Mouse (Mus musculus) hindbrain, embryonic 13.5 days (tissue): ENCODE measurements at regions not wholly inside any gene's neighbourhood (a gene's known extent, or its start where the extent isn't known, plus 50 kb on each side); places are given as distances from the start of the nearest gene placed in this dataset.

Experiments used
- ATAC-seq: fragments of 200-750 bp; cut with Nextera tagmentation; 2 replicates; pipeline ENCODE4 v1.8.0; 2017; ENCODE audit warnings: moderate TSS enrichment; ENCODE audit not compliant: low FRiP score
- H3K27ac ChIP-seq: fragments of 300-500 bp; sonication (generic); 2 replicates; pipeline ENCODE4 v1.5.1; 2015; ENCODE audit warnings: inconsistent platforms, mild to moderate bottlenecking, moderate library complexity
- H3K27me3 ChIP-seq: fragments of 300-500 bp; sonication (generic); 2 replicates; pipeline ENCODE4 v1.6.1; 2015; ENCODE audit warnings: mild to moderate bottlenecking, inconsistent platforms
- H3K36me3 ChIP-seq: fragments of 300-500 bp; sonication (generic); 2 replicates; pipeline ENCODE4 v1.6.1; 2015; ENCODE audit warnings: mild to moderate bottlenecking, inconsistent platforms
- H3K4me1 ChIP-seq: fragments of 300-500 bp; sonication (generic); replicated peaks from 2 replicates; pipeline ENCODE4 v1.6.1; 2015; ENCODE audit warnings: inconsistent platforms
- H3K4me2 ChIP-seq: fragments of 300-500 bp; sonication (generic); 2 replicates; pipeline ENCODE4 v1.6.1; 2015; ENCODE audit warnings: inconsistent platforms, mild to moderate bottlenecking, moderate library complexity
- H3K4me3 ChIP-seq: fragments of 300-500 bp; sonication (generic); 2 replicates; pipeline ENCODE4 v1.5.1; 2015; ENCODE audit warnings: mild to moderate bottlenecking, inconsistent platforms
- H3K9ac ChIP-seq: fragments of 300-500 bp; sonication (generic); 2 replicates; pipeline ENCODE4 v1.6.1; 2015; ENCODE audit warnings: mild to moderate bottlenecking, inconsistent platforms
- H3K9me3 ChIP-seq: fragments of 300-500 bp; sonication (generic); 2 replicates; pipeline ENCODE4 v1.6.1; 2016; ENCODE audit warnings: inconsistent platforms
- WGBS: fragments of 180-500 bp; shearing (Covaris S2); methylation state at CpG from one replicate; pipeline ENCODE4 v1.1.7; 2015; 5-methylcytosine and 5-hydroxymethylcytosine counted together

DNA sequence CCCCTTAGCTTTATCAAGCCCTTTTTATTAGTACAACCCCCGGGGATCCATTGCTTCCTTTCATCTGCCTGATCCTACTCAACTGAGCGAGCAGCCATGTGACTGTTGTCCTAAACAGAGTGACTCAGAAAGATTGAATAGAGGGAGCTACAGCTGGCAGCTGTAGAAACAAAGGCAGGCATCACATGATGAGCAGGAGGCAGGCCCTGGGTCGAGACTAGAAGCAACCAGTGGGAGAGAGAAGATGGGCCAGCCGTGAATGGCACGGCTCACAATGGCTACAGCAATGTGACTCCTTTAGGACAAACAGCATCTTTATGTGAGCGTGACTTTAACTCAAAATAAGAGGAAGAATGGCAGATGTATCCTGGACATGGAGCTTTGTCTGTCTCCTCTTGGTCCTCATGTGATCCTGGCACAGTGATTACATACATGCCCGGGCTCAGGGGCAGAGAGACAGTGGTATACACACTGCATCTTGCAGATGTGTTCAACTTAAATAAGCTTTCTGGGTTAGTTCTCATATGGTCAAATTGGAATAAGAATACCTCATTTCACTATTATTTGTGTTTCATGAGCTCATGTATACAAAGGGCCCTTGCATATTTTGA, 60.1 kb upstream of the Fam13c start:
- peak; percentile 66; the same call in 1 of the 2 replicates for ATAC-seq
- Histone ChIP-seq H3K4me3 (no peak overlapping the region), H3K27ac (no peak overlapping the region), H3K9me3 (no peaks in the 10 kb centered on the region), H3K9ac (no peak overlapping the region), H3K27me3 (no peaks in the 10 kb centered on the region), H3K4me1 (peaks cover 7% of the 10 kb centered on the region), H3K36me3 (no peaks in the 10 kb centered on the region), H3K4me2 (no peak overlapping the region)
- WGBS, result 18% methylated on average over 7 of the region's 7 CpGs

DNA sequence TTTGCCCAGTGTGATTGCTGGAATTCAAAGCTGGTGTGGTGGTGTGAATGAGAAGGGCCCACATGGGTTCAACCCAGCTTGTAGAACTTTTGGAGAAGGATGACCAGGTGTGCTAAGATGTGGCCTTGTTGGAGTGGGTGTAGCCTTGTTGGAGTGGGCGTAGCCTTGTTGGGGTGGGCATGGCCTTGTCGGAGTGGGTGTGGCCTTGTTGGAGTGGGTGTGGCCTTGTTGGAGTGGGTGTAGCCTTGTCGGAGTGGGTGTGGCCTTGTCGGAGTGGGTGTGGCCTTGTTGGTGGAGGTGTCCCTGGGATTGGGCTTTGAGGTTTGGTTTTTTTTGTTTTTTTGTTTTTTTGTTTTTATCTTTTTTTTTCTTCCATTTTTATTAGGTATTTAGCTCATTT, 55.6 kb upstream of the Fam13c start:
- Histone ChIP-seq H3K27ac (no peak overlapping the region), H3K4me1 (peaks cover 6% of the 10 kb centered on the region), H3K9ac (no peak overlapping the region), H3K9me3 (no peaks in the 10 kb centered on the region; the same call in 1 of the 2 replicates), H3K36me3 (no peaks in the 10 kb centered on the region), H3K4me2 (no peak overlapping the region), H3K4me3 (no peak overlapping the region), H3K27me3 (no peaks in the 10 kb centered on the region)
- 86% methylated on average over 4 of the region's 4 CpGs for WGBS
- no peak for ATAC-seq

- Histone ChIP-seq H3K4me3 (no peak overlapping the region), H3K9me3 (no peaks in the 10 kb centered on the region; the same call in 1 of the 2 replicates), H3K27me3 (no peaks in the 10 kb centered on the region), H3K4me2 (no peak overlapping the region), H3K9ac (no peak overlapping the region), H3K27ac (no peak overlapping the region), H3K36me3 (no peaks in the 10 kb centered on the region), H3K4me1 (no peaks in the 10 kb centered on the region)
- no peak for ATAC-seq
- 89% methylated on average over 5 of the region's 5 CpGs for WGBS
These were observed 52.6 kb upstream of the Fam13c start for GRCm38 (mm10) chr10:70387729-70388128.
